Mouse (Mus musculus): Measurements from ENCODE around the gene Tmem189. TPM values are rescaled to one million over a fixed set of nuclear protein-coding genes. Genes with fewer than 3 reads are reported as not detected.

The Tmem189 gene
- 27.3 and 30.4 TPM in 2 replicates for polyA plus RNA-seq (2016; fragmentation: Nextera tagmentation; extraction: Ambion mirVana)

GRCm38 (mm10) chr2:167689501-167690218 lies at the start of gene Tmem189:
Gene Tmem189 (minus strand): TSS chr2:167689822.
- peak within 1 kb of the TSS; percentile 87 for H3K4me2 ChIP-seq
- no peaks in the 10 kb centered on the region; the same call in 1 of the 2 replicates for H3K36me3 ChIP-seq
- H3K27me3 ChIP-seq (replicated peaks) = peaks cover 53% of the 10 kb centered on the region
- under 1% methylated on average over 99 of the region's 99 CpGs for WGBS (ENCODE audit: insufficient replicate concordance)
- H3K9ac ChIP-seq = peak within 1 kb of the TSS; percentile 77
- peak within 1 kb of the TSS; percentile 80 for H3K27ac ChIP-seq
- no peaks in the 10 kb centered on the region for H3K9me3 ChIP-seq (replicated peaks)
- peaks cover 59% of the 10 kb centered on the region for H3K4me1 ChIP-seq
- peak within 1 kb of the TSS; percentile 72 for H3K4me3 ChIP-seq
- no peak for ATAC-seq

- H3K4me1 ChIP-seq = peaks cover 13% of the 10 kb centered on the region; the same call in 1 of the 2 replicates
- no peak overlapping the region for H3K9ac ChIP-seq
- no peak overlapping the region for H3K4me3 ChIP-seq
- H3K27ac ChIP-seq = no peak overlapping the region
- no peaks in the 10 kb centered on the region for H3K9me3 ChIP-seq (replicated peaks)
- H3K36me3 ChIP-seq = no peaks in the 10 kb centered on the region
- ATAC-seq = no peak
- 33% methylated on average over 6 of the region's 6 CpGs for WGBS (ENCODE audit: insufficient replicate concordance)
- H3K27me3 ChIP-seq (replicated peaks) = no peaks in the 10 kb centered on the region
- no peak overlapping the region for H3K4me2 ChIP-seq
These were observed 49.4 kb upstream of the Tmem189 start for GRCm38 (mm10) chr2:167739030-167739429.

GRCm38 (mm10) chr2:167734861-167735260 lies 45.2 kb upstream of the Tmem189 start:
- Histone ChIP-seq H3K4me1 (peaks cover 10% of the 10 kb centered on the region; the same call in 1 of the 2 replicates), H3K27me3 (replicated peaks) (peaks cover 5% of the 10 kb centered on the region), H3K9me3 (replicated peaks) (no peaks in the 10 kb centered on the region), H3K9ac (no peak overlapping the region), H3K4me3 (no peak overlapping the region), H3K27ac (no peak overlapping the region), H3K4me2 (no peak overlapping the region), H3K36me3 (no peaks in the 10 kb centered on the region)
- WGBS (ENCODE audit: insufficient replicate concordance) = 34% methylated on average over 10 of the region's 10 CpGs
- ATAC-seq = no peak

GRCm38 (mm10) chr2:167731149-167731548 lies 41.5 kb upstream of the Tmem189 start:
- ATAC-seq = no peak
- no peak overlapping the region for H3K4me3 ChIP-seq
- peaks cover 14% of the 10 kb centered on the region for H3K27me3 ChIP-seq (replicated peaks)
- no peaks in the 10 kb centered on the region for H3K4me1 ChIP-seq
- no peak overlapping the region for H3K4me2 ChIP-seq
- 63% methylated on average over 13 of the region's 13 CpGs for WGBS (ENCODE audit: insufficient replicate concordance)
- H3K27ac ChIP-seq = no peak overlapping the region
- H3K9ac ChIP-seq = no peak overlapping the region
- no peaks in the 10 kb centered on the region for H3K36me3 ChIP-seq
- no peaks in the 10 kb centered on the region for H3K9me3 ChIP-seq (replicated peaks)

GRCm38 (mm10) chr2:167730036-167730435 lies 40.4 kb upstream of the Tmem189 start:
- Histone ChIP-seq H3K27ac (no peak overlapping the region), H3K9me3 (replicated peaks) (no peaks in the 10 kb centered on the region), H3K4me3 (no peak overlapping the region), H3K36me3 (no peaks in the 10 kb centered on the region), H3K4me1 (no peaks in the 10 kb centered on the region), H3K4me2 (no peak overlapping the region), H3K9ac (no peak overlapping the region), H3K27me3 (replicated peaks) (peaks cover 14% of the 10 kb centered on the region)
- no peak for ATAC-seq
- WGBS (ENCODE audit: insufficient replicate concordance) = 57% methylated on average over 7 of the region's 7 CpGs

GRCm38 (mm10) chr2:167727161-167727560 lies 37.5 kb upstream of the Tmem189 start:
- no peak for ATAC-seq

GRCm38 (mm10) chr2:167725879-167726278 lies 36.3 kb upstream of the Tmem189 start:
- Histone ChIP-seq H3K27ac (no peak overlapping the region), H3K9ac (no peak overlapping the region), H3K9me3 (replicated peaks) (no peaks in the 10 kb centered on the region), H3K4me1 (0 out of 2 replicates have a peak, but pooled peaks cover 4% of the 10 kb centered on the region), H3K36me3 (no peaks in the 10 kb centered on the region), H3K4me2 (no peak overlapping the region), H3K4me3 (no peak overlapping the region), H3K27me3 (replicated peaks) (peaks cover 29% of the 10 kb centered on the region)
- 86% methylated on average over 10 of the region's 10 CpGs for WGBS (ENCODE audit: insufficient replicate concordance)
- no peak for ATAC-seq

More at GRCm38 (mm10) chr2:167727161-167727560, 37.5 kb upstream of the Tmem189 start:
- Histone ChIP-seq H3K9ac (no peak overlapping the region), H3K4me3 (no peak overlapping the region), H3K4me2 (no peak overlapping the region), H3K4me1 (no peaks in the 10 kb centered on the region), H3K27ac (no peak overlapping the region), H3K36me3 (no peaks in the 10 kb centered on the region), H3K9me3 (replicated peaks) (no peaks in the 10 kb centered on the region), H3K27me3 (replicated peaks) (peaks cover 22% of the 10 kb centered on the region)
- WGBS (ENCODE audit: insufficient replicate concordance) = 54% methylated on average over 13 of the region's 13 CpGs

- Histone ChIP-seq H3K4me2 (no peak overlapping the region), H3K4me1 (0 out of 2 replicates have a peak, but pooled peaks cover 4% of the 10 kb centered on the region), H3K36me3 (no peaks in the 10 kb centered on the region), H3K27me3 (replicated peaks) (peaks cover 18% of the 10 kb centered on the region), H3K4me3 (no peak overlapping the region), H3K9me3 (replicated peaks) (no peaks in the 10 kb centered on the region), H3K9ac (no peak overlapping the region), H3K27ac (no peak overlapping the region)
- ATAC-seq = no peak
- 50% methylated on average over 11 of the region's 11 CpGs for WGBS (ENCODE audit: insufficient replicate concordance)
These were observed 34.1 kb upstream of the Tmem189 start for GRCm38 (mm10) chr2:167723589-167724206.

GRCm38 (mm10) chr2:167722538-167722937 lies 32.9 kb upstream of the Tmem189 start:
- H3K27ac ChIP-seq = no peak overlapping the region
- H3K4me1 ChIP-seq = 0 out of 2 replicates have a peak, but pooled peaks cover 4% of the 10 kb centered on the region
- no peak overlapping the region for H3K4me2 ChIP-seq
- no peak overlapping the region for H3K4me3 ChIP-seq
- WGBS (ENCODE audit: insufficient replicate concordance) = 75% methylated on average over 6 of the region's 6 CpGs
- no peak overlapping the region for H3K9ac ChIP-seq
- peaks cover 18% of the 10 kb centered on the region for H3K27me3 ChIP-seq (replicated peaks)
- ATAC-seq = no peak
- no peaks in the 10 kb centered on the region for H3K9me3 ChIP-seq (replicated peaks)
- no peaks in the 10 kb centered on the region for H3K36me3 ChIP-seq

GRCm38 (mm10) chr2:167721159-167721882 lies 31.7 kb upstream of the Tmem189 start:
- H3K27ac ChIP-seq = no peak overlapping the region
- ATAC-seq = no peak

GRCm38 (mm10) chr2:167719520-167719919 lies 29.9 kb upstream of the Tmem189 start:
- Histone ChIP-seq H3K4me2 (no peak overlapping the region), H3K36me3 (no peaks in the 10 kb centered on the region), H3K27ac (no peak overlapping the region), H3K4me3 (no peak overlapping the region), H3K4me1 (peaks cover 9% of the 10 kb centered on the region; the same call in 1 of the 2 replicates), H3K27me3 (replicated peaks) (peaks cover 23% of the 10 kb centered on the region), H3K9me3 (replicated peaks) (no peaks in the 10 kb centered on the region), H3K9ac (no peak overlapping the region)
- ATAC-seq = no peak
- WGBS (ENCODE audit: insufficient replicate concordance) = 66% methylated on average over 4 of the region's 4 CpGs

More at GRCm38 (mm10) chr2:167721159-167721882, 31.7 kb upstream of the Tmem189 start:
- Histone ChIP-seq H3K4me1 (peaks cover 9% of the 10 kb centered on the region; the same call in 1 of the 2 replicates), H3K9me3 (replicated peaks) (no peaks in the 10 kb centered on the region), H3K27me3 (replicated peaks) (peaks cover 15% of the 10 kb centered on the region), H3K4me2 (no peak overlapping the region), H3K9ac (no peak overlapping the region), H3K4me3 (no peak overlapping the region), H3K36me3 (no peaks in the 10 kb centered on the region)
- WGBS (ENCODE audit: insufficient replicate concordance) = 56% methylated on average over 11 of the region's 11 CpGs

GRCm38 (mm10) chr2:167717208-167717607 lies 27.6 kb upstream of the Tmem189 start:
- no peak overlapping the region for H3K27ac ChIP-seq
- WGBS (ENCODE audit: insufficient replicate concordance) = 23% methylated on average over 1 of the region's 1 CpGs
- no peak overlapping the region for H3K9ac ChIP-seq

More at GRCm38 (mm10) chr2:167717208-167717607, 27.6 kb upstream of the Tmem189 start:
- Histone ChIP-seq H3K4me2 (no peak overlapping the region), H3K27me3 (replicated peaks) (peaks cover 16% of the 10 kb centered on the region), H3K4me3 (no peak overlapping the region), H3K4me1 (peaks cover 14% of the 10 kb centered on the region), H3K9me3 (replicated peaks) (no peaks in the 10 kb centered on the region), H3K36me3 (no peaks in the 10 kb centered on the region)
- no peak for ATAC-seq
